Mouse (Mus musculus): Measurements from ENCODE around the gene Ifrd2. TPM values are rescaled to one million over a fixed set of nuclear protein-coding genes. Genes with fewer than 3 reads are reported as not detected.

Gene Ifrd2
- polyA plus RNA-seq, 1 experiment, result 16.4 TPM

GRCm38 (mm10) chr9:107633661-107634405, 46.4 kb downstream of the Ifrd2 start:
- Histone ChIP-seq H3K36me3 (ENCODE audit: control insufficient read depth, insufficient read depth, low read length) (no peaks in the 10 kb centered on the region), H3K4me3 (ENCODE audit: control insufficient read depth, low read depth, low read length) (peak overlapping the region; percentile 91), H3K4me1 (ENCODE audit: control insufficient read depth, insufficient read depth, low read length) (peaks cover 45% of the 10 kb centered on the region), H3K27me3 (ENCODE audit: control insufficient read depth, insufficient read depth, low read length) (no peaks in the 10 kb centered on the region), H3K27ac (ENCODE audit: control insufficient read depth, insufficient read depth, low read depth, low read length) (peak overlapping the region; percentile 99)
- no peak; the same call in 1 of the 2 replicates for TF ChIP-seq POLR2A (IDR thresholded peaks at IDR 0.05; ENCODE audit: control insufficient read depth, low read depth, low read length)
- TF ChIP-seq CTCF (IDR thresholded peaks at IDR 0.05; ENCODE audit: control insufficient read depth, insufficient read depth, insufficient replicate concordance, low read depth, low read length), result no peak

- Histone ChIP-seq H3K27ac (ENCODE audit: control insufficient read depth, insufficient read depth, low read depth, low read length) (peak overlapping the region; percentile 99), H3K4me1 (ENCODE audit: control insufficient read depth, insufficient read depth, low read length) (peaks cover 41% of the 10 kb centered on the region), H3K4me3 (ENCODE audit: control insufficient read depth, low read depth, low read length) (peak overlapping the region; percentile 91), H3K36me3 (ENCODE audit: control insufficient read depth, insufficient read depth, low read length) (no peaks in the 10 kb centered on the region), H3K27me3 (ENCODE audit: control insufficient read depth, insufficient read depth, low read length) (no peaks in the 10 kb centered on the region)
- TF ChIP-seq CTCF (IDR thresholded peaks at IDR 0.05; ENCODE audit: control insufficient read depth, insufficient read depth, insufficient replicate concordance, low read depth, low read length), result no peak
- TF ChIP-seq POLR2A (IDR thresholded peaks at IDR 0.05; ENCODE audit: control insufficient read depth, low read depth, low read length), result no peak; the same call in 1 of the 2 replicates
Measured at GRCm38 (mm10) chr9:107634406-107635278, 47.2 kb downstream of the Ifrd2 start.

- H3K4me3 ChIP-seq (ENCODE audit: control insufficient read depth, low read depth, low read length), result peak within 1 kb of the TSS; percentile 91
- no peaks in the 10 kb centered on the region for H3K27me3 ChIP-seq (ENCODE audit: control insufficient read depth, insufficient read depth, low read length)
- H3K36me3 ChIP-seq (ENCODE audit: control insufficient read depth, insufficient read depth, low read length), result no peaks in the 10 kb centered on the region
- H3K4me1 ChIP-seq (ENCODE audit: control insufficient read depth, insufficient read depth, low read length), result peaks cover 36% of the 10 kb centered on the region
- peak within 1 kb of the TSS; percentile 99 for H3K27ac ChIP-seq (ENCODE audit: control insufficient read depth, insufficient read depth, low read depth, low read length)
- TF ChIP-seq CTCF (IDR thresholded peaks at IDR 0.05; ENCODE audit: control insufficient read depth, insufficient read depth, insufficient replicate concordance, low read depth, low read length), result no peak
- TF ChIP-seq POLR2A (IDR thresholded peaks at IDR 0.05; ENCODE audit: control insufficient read depth, low read depth, low read length), result peak; percentile 82; the same call in 1 of the 2 replicates
Measured at GRCm38 (mm10) chr9:107635279-107636028, 48.0 kb downstream of the Ifrd2 start, which contains the start of gene Gnai2. TSS of gene Gnai2 (minus strand) at chr9:107635367.

GRCm38 (mm10) chr9:107637070-107637469, 49.6 kb downstream of the Ifrd2 start:
- Histone ChIP-seq H3K27me3 (ENCODE audit: control insufficient read depth, insufficient read depth, low read length) (no peaks in the 10 kb centered on the region), H3K36me3 (ENCODE audit: control insufficient read depth, insufficient read depth, low read length) (no peaks in the 10 kb centered on the region), H3K4me1 (ENCODE audit: control insufficient read depth, insufficient read depth, low read length) (peaks cover 28% of the 10 kb centered on the region), H3K27ac (ENCODE audit: control insufficient read depth, insufficient read depth, low read depth, low read length) (no peak overlapping the region), H3K4me3 (ENCODE audit: control insufficient read depth, low read depth, low read length) (no peak overlapping the region)
- TF ChIP-seq CTCF (IDR thresholded peaks at IDR 0.05; ENCODE audit: control insufficient read depth, insufficient read depth, insufficient replicate concordance, low read depth, low read length) (no peak), POLR2A (IDR thresholded peaks at IDR 0.05; ENCODE audit: control insufficient read depth, low read depth, low read length) (no peak)

GRCm38 (mm10) chr9:107640257-107640772, 52.9 kb downstream of the Ifrd2 start:
- no peak overlapping the region for H3K4me3 ChIP-seq (ENCODE audit: control insufficient read depth, low read depth, low read length)
- H3K27me3 ChIP-seq (ENCODE audit: control insufficient read depth, insufficient read depth, low read length), result no peaks in the 10 kb centered on the region
- H3K27ac ChIP-seq (ENCODE audit: control insufficient read depth, insufficient read depth, low read depth, low read length), result no peak overlapping the region
- no peak for TF ChIP-seq POLR2A (IDR thresholded peaks at IDR 0.05; ENCODE audit: control insufficient read depth, low read depth, low read length)
- TF ChIP-seq CTCF (IDR thresholded peaks at IDR 0.05; ENCODE audit: control insufficient read depth, insufficient read depth, insufficient replicate concordance, low read depth, low read length), result no peak
- H3K4me1 ChIP-seq (ENCODE audit: control insufficient read depth, insufficient read depth, low read length), result peaks cover 10% of the 10 kb centered on the region
- H3K36me3 ChIP-seq (ENCODE audit: control insufficient read depth, insufficient read depth, low read length), result no peaks in the 10 kb centered on the region

- no peaks in the 10 kb centered on the region for H3K36me3 ChIP-seq (ENCODE audit: control insufficient read depth, insufficient read depth, low read length)
- no peak overlapping the region for H3K4me3 ChIP-seq (ENCODE audit: control insufficient read depth, low read depth, low read length)
- TF ChIP-seq POLR2A (IDR thresholded peaks at IDR 0.05; ENCODE audit: control insufficient read depth, low read depth, low read length) (no peak), CTCF (IDR thresholded peaks at IDR 0.05; ENCODE audit: control insufficient read depth, insufficient read depth, insufficient replicate concordance, low read depth, low read length) (no peak)
- H3K4me1 ChIP-seq (ENCODE audit: control insufficient read depth, insufficient read depth, low read length), result peaks cover 11% of the 10 kb centered on the region
- no peak overlapping the region for H3K27ac ChIP-seq (ENCODE audit: control insufficient read depth, insufficient read depth, low read depth, low read length)
- H3K27me3 ChIP-seq (ENCODE audit: control insufficient read depth, insufficient read depth, low read length), result no peaks in the 10 kb centered on the region
Measured at GRCm38 (mm10) chr9:107641666-107642065, 54.2 kb downstream of the Ifrd2 start.

Other genes starting within 250 kb of the Ifrd2 start
- gene Hemk1, start 249.3 kb upstream of the Ifrd2 start, polyA plus RNA-seq (2012; rRNA removed), result 22.0 TPM in 2 replicates
- 0.40 and 0.53 TPM in 2 replicates for gene 6430571L13Rik, start 247.0 kb upstream of the Ifrd2 start, polyA plus RNA-seq (2012; rRNA removed)
- 5.2 and 8.2 TPM in 2 replicates for gene Cacna2d2, start 188.0 kb upstream of the Ifrd2 start, polyA plus RNA-seq (2012; rRNA removed)
- gene Tmem115, start 53.7 kb upstream of the Ifrd2 start, polyA plus RNA-seq (2012; rRNA removed), result 38.3 and 46.9 TPM in 2 replicates
- 28.3 and 29.4 TPM in 2 replicates for gene Cyb561d2, start 45.4 kb upstream of the Ifrd2 start, polyA plus RNA-seq (2012; rRNA removed)
- 34.7 and 40.3 TPM in 2 replicates for gene Nprl2, start 45.4 kb upstream of the Ifrd2 start, polyA plus RNA-seq (2012; rRNA removed)
- 245 and 272 TPM in 2 replicates for gene Zmynd10, start 40.3 kb upstream of the Ifrd2 start, polyA plus RNA-seq (2012; rRNA removed)
- gene Rassf1, start 36.1 kb upstream of the Ifrd2 start, polyA plus RNA-seq (2012; rRNA removed), result 62.8 and 63.4 TPM in 2 replicates
- 28.4 and 31.7 TPM in 2 replicates for gene Tusc2, start 24.4 kb upstream of the Ifrd2 start, polyA plus RNA-seq (2012; rRNA removed)
- gene Hyal2, start 19.7 kb upstream of the Ifrd2 start, polyA plus RNA-seq (2012; rRNA removed), result 6.4 and 6.5 TPM in 2 replicates
- 4.0 and 5.0 TPM in 2 replicates for gene Hyal1, start 10.7 kb upstream of the Ifrd2 start, polyA plus RNA-seq (2012; rRNA removed)
- 136 and 139 TPM in 2 replicates for gene Naa80, start 8.8 kb upstream of the Ifrd2 start, polyA plus RNA-seq (2012; rRNA removed)
- gene Hyal3, start 6.8 kb upstream of the Ifrd2 start, polyA plus RNA-seq (2012; rRNA removed), result 1.6 and 1.8 TPM in 2 replicates
- 2.1 and 4.1 TPM in 2 replicates for gene Sema3b, start 21.6 kb downstream of the Ifrd2 start, polyA plus RNA-seq (2012; rRNA removed)
- 87.7 and 103 TPM in 2 replicates for gene Gnai2, start 47.7 kb downstream of the Ifrd2 start, polyA plus RNA-seq (2012; rRNA removed)
- 0.10 and 0.32 TPM in 2 replicates for gene Slc38a3, start 81.9 kb downstream of the Ifrd2 start, polyA plus RNA-seq (2012; rRNA removed)
- 0.05 and 0.12 TPM in 2 replicates for gene Gnat1, start 92.1 kb downstream of the Ifrd2 start, polyA plus RNA-seq (2012; rRNA removed)
- 9.9 and 12.0 TPM in 2 replicates for gene Sema3f, start 122.8 kb downstream of the Ifrd2 start, polyA plus RNA-seq (2012; rRNA removed)
- 52.0 and 57.8 TPM in 2 replicates for gene Rbm5, start 183.4 kb downstream of the Ifrd2 start, polyA plus RNA-seq (2012; rRNA removed)

Data from testis, adult 2 months (tissue).